Mouse (Mus musculus) hindbrain, embryonic 14.5 days (tissue): ENCODE measurements at regions not wholly inside any gene's neighbourhood (a gene's known extent, or its start where the extent isn't known, plus 50 kb on each side); places are given as distances from the start of the nearest gene placed in this dataset.

Experiments
- ATAC-seq: fragments of 200-750 bp; cut with Nextera tagmentation; 2 replicates; pipeline ENCODE4 v1.8.0; 2017; ENCODE audit warnings: moderate number of reproducible peaks, mild to moderate bottlenecking, moderate TSS enrichment, moderate library complexity; ENCODE audit not compliant: low FRiP score
- DNase-seq: peaks from one replicate; pipeline ENCODE4 v3.0.0-alpha.2; 2015; ENCODE audit warnings: low spot score
- H3K27ac ChIP-seq: fragments of 300-500 bp; sonication (generic); 2 replicates; pipeline ENCODE4 v1.5.1; 2014; ENCODE audit warnings: mild to moderate bottlenecking, moderate library complexity
- H3K27me3 ChIP-seq: fragments of 300-500 bp; sonication (generic); 2 replicates; pipeline ENCODE4 v1.6.1; 2014; ENCODE audit warnings: mild to moderate bottlenecking, low read length, mixed read lengths; ENCODE audit not compliant: control insufficient read depth, insufficient read depth
- H3K36me3 ChIP-seq: fragments of 300-500 bp; sonication (generic); replicated peaks from 2 replicates; pipeline ENCODE4 v1.6.1; 2014; ENCODE audit not compliant: control insufficient read depth, insufficient read depth
- H3K4me1 ChIP-seq: fragments of 300-500 bp; sonication (generic); replicated peaks from 2 replicates; pipeline ENCODE4 v1.6.1; 2014; ENCODE audit warnings: antibody characterized with exemption, low read length, mixed read lengths; ENCODE audit not compliant: control insufficient read depth, insufficient read depth
- H3K4me2 ChIP-seq: fragments of 300-500 bp; sonication (generic); replicated peaks from 2 replicates; pipeline ENCODE4 v1.6.1; 2014; ENCODE audit warnings: mild to moderate bottlenecking, moderate library complexity
- H3K4me3 ChIP-seq: fragments of 300-500 bp; sonication (generic); replicated peaks from 2 replicates; pipeline ENCODE4 v1.5.1; 2014; ENCODE audit warnings: mild to moderate bottlenecking, low read length
- H3K9ac ChIP-seq: fragments of 300-500 bp; sonication (generic); 2 replicates; pipeline ENCODE4 v1.6.1; 2014
- H3K9me3 ChIP-seq: fragments of 300-500 bp; sonication (generic); 2 replicates; pipeline ENCODE4 v1.6.1; 2016; ENCODE audit warnings: low read length; ENCODE audit not compliant: control insufficient read depth
- WGBS: fragments of 180-500 bp; shearing (Covaris S2); extraction: QIAGEN DNeasy Blood & Tissue Kit; methylation state at CpG from one replicate; pipeline ENCODE4 v1.1.7; 2014; 5-methylcytosine and 5-hydroxymethylcytosine counted together

GRCm38 (mm10) chr12:49191348-49191747 lies 191.1 kb upstream of the Foxg1 start:
- H3K4me3 ChIP-seq: no peak overlapping the region
- H3K4me1 ChIP-seq: no peaks in the 10 kb centered on the region
- H3K4me2 ChIP-seq: no peak overlapping the region
- H3K9me3 ChIP-seq: no peaks in the 10 kb centered on the region
- H3K36me3 ChIP-seq: no peaks in the 10 kb centered on the region
- ATAC-seq (peak; percentile 60; the same call in 1 of the 2 replicates), DNase-seq (no peak)
- 54% methylated on average over 2 of the region's 2 CpGs for WGBS
- H3K9ac ChIP-seq: no peak overlapping the region
- H3K27me3 ChIP-seq: no peaks in the 10 kb centered on the region
- H3K27ac ChIP-seq: no peak overlapping the region

GRCm38 (mm10) chr12:49233524-49234306 lies 148.7 kb upstream of the Foxg1 start:
- H3K4me3 ChIP-seq: no peak overlapping the region
- H3K9ac ChIP-seq: no peak overlapping the region
- 80% methylated on average over 5 of the region's 5 CpGs for WGBS

More at GRCm38 (mm10) chr12:49233524-49234306, 148.7 kb upstream of the Foxg1 start:
- no peak for ATAC-seq
- Histone ChIP-seq H3K4me1 (no peaks in the 10 kb centered on the region), H3K36me3 (no peaks in the 10 kb centered on the region), H3K9me3 (no peaks in the 10 kb centered on the region), H3K27ac (no peak overlapping the region), H3K4me2 (no peak overlapping the region), H3K27me3 (no peaks in the 10 kb centered on the region)
- no peak for DNase-seq
